Mouse (Mus musculus) heart, adult 10 weeks (tissue): ENCODE data around the gene Spa17. TPM values are rescaled to one million over a fixed set of nuclear protein-coding genes. Genes with fewer than 3 reads are reported as not detected.

Source experiments
- polyA plus RNA-seq: library from polyadenylated mRNA; stranded (reverse); fragments of 350-450 nt; fragmentation: Illumina TruSeq; extraction: RNeasy Lipid Tissue Mini Kit (QIAGEN cat#74804); gene quantifications from one replicate; pipeline ENCODE4 v1.2.3, GENCODE M21; 2014; ENCODE audit warnings: low read depth, low replicate concordance

Gene Spa17
- polyA plus RNA-seq: 9.9 TPM

DNA sequence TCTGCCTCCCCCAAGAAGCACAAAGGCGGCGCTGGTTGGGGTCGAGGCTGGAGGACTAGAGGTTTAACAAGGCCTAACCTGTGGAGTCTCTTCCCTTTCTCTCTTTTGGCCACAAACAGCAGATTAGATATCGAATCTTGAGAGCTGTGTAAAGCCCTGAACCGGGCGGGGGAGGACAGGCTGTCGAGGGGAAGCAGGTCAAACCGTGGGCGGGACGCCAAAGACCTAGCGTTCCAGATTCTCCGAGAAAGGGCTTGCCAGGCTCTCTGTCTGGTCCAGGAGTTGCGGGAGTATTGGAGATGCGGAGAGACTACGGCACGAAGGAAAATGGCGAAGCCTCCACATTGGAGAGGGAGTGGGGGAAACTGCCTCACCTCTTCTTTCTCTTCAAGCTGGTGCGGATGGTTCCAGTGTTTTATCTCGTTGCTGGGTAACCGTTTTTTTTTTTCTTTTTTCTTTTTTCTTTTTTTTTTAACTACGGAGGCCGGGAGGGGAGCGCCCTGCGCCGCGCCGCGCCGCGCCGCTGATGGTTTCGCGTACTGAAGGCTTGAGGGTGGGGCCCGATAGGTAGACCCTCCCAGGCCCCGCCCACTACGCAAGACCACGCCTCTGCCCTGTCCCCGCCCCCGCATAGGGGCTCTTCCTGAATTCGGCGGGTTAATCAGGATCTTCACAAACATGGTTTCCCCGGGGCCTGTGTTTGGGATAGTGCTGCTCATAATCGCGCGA is at the start of gene Spa17:
TSS of gene Spa17 (minus strand) at position 541 of the 729 bp plus-strand sequence.

DNA sequence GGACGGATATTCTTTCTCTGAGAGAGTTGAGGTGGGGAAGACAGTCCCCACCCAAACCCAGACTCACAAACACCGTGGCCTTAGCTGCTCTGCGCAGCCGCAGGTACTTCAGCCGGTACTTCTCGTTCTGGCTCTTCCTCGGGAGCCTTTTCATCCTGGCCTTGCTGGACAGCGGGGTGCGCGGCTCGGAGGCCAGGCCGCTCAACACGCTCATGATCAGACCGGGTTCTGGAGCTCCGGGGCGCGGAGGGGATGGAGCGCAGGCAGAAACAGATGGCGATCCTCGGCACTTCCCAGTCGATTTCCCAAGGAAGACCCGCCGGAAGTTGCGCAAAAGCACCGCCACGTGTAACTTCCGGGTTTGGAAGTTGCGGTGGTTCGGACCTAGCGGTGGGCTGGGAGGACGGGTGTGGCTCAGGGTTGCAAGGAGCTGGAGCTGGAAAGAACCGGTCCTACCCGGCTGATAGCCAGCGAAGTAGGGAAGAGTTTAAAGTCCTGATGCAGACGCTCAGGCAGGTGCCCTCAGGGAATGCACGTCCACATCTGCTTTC is 43.5 kb upstream of the Spa17 start, which contains the start of gene Tbrg1:
TSS of gene Tbrg1 (minus strand) at position 382 of the 551 bp plus-strand sequence.

DNA sequence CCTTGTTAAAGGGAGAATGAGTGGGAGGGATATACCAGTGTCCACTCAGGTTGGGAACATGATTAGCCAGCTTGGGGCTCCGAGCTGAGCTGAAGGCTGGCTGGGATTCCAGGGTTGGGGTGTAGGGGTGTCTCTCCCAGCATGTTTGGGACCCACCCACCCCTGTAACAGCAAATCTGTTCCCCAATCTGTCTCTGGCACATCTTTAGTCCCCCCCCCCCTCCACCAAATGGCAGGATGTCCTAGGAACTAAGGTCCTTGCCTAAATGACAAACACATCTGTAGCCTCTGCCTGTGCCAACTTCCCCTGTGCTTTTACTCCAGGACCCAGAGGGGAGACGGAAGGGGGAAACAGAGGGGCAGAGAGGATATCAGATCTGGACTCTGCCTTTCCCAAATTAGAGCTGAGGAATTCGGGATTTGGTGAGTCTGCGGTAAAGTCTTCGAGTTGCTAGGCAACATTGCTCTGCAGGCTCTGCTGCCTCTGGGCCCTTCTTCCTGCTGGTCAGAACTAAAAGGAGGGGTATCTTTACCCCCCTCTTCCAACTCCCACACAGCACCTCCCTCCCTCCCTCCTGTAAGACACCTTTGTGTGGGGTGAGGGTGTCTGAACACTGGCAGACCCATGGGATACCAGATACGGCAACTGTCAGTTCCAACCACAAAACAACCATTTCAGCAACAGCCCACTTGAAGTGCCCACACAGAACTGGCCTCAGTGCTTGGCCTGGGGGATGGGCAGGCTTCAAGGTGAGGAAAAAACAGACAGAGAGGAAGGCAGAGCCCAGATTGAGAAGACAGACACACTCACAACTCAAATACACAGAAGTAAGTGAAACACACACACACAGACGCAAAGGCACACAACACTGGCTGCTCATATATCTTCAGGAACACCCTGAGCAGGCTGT is 58.4 kb downstream of the Spa17 start, which contains the start of gene Siae:
TSS of gene Siae (plus strand) at position 861 of the 911 bp plus-strand sequence.

Other genes starting within 250 kb of the Spa17 start
- gene Hepacam, start 246.4 kb downstream of the Spa17 start, polyA plus RNA-seq: not detected
- gene Robo4, start 211.8 kb downstream of the Spa17 start, polyA plus RNA-seq: 22.6 TPM
- not detected for gene Robo3, start 180.5 kb downstream of the Spa17 start, polyA plus RNA-seq
- gene Msantd2, start 124.4 kb downstream of the Spa17 start, polyA plus RNA-seq: 26.6 TPM
- gene Esam, start 85.6 kb downstream of the Spa17 start, polyA plus RNA-seq: 73.7 TPM
- 17.8 TPM for gene Vsig2, start 74.5 kb downstream of the Spa17 start, polyA plus RNA-seq
- gene Nrgn, start 60.8 kb downstream of the Spa17 start, polyA plus RNA-seq: 2.3 TPM
- gene Siae, start 58.0 kb downstream of the Spa17 start, polyA plus RNA-seq: 12.0 TPM
- 36.7 TPM for gene Tbrg1, start 43.6 kb upstream of the Spa17 start, polyA plus RNA-seq
- gene Panx3, start 55.5 kb upstream of the Spa17 start, polyA plus RNA-seq: not detected
- gene Olfr160, start 102.5 kb upstream of the Spa17 start, polyA plus RNA-seq: not detected
- not detected for gene Olfr874, start 131.4 kb upstream of the Spa17 start, polyA plus RNA-seq
- gene Olfr875, start 158.1 kb upstream of the Spa17 start, polyA plus RNA-seq: not detected
- not detected for gene Olfr876, start 189.3 kb upstream of the Spa17 start, polyA plus RNA-seq
- gene Olfr877, start 240.5 kb upstream of the Spa17 start, polyA plus RNA-seq: not detected